Mouse (Mus musculus): ENCODE measurements at regions not wholly inside any gene's neighbourhood (a gene's known extent, or its start where the extent isn't known, plus 50 kb on each side); places are given as distances from the start of the nearest gene placed in this dataset.
A peak's percentile ranks its signal among the peaks of the same experiment; 100 is the strongest.

GRCm38 (mm10) chr8:26288163-26288562, 168.8 kb downstream of the Gm45692 start:
- WGBS, result 58% methylated on average over 4 of the region's 4 CpGs
- H3K4me3 ChIP-seq (replicated peaks; ENCODE audit: insufficient read depth, low read depth, low read length), result no peak overlapping the region
- no peak for TF ChIP-seq POLR2A (IDR thresholded peaks at IDR 0.05; ENCODE audit: borderline replicate concordance, insufficient read depth, low read length)

DNA sequence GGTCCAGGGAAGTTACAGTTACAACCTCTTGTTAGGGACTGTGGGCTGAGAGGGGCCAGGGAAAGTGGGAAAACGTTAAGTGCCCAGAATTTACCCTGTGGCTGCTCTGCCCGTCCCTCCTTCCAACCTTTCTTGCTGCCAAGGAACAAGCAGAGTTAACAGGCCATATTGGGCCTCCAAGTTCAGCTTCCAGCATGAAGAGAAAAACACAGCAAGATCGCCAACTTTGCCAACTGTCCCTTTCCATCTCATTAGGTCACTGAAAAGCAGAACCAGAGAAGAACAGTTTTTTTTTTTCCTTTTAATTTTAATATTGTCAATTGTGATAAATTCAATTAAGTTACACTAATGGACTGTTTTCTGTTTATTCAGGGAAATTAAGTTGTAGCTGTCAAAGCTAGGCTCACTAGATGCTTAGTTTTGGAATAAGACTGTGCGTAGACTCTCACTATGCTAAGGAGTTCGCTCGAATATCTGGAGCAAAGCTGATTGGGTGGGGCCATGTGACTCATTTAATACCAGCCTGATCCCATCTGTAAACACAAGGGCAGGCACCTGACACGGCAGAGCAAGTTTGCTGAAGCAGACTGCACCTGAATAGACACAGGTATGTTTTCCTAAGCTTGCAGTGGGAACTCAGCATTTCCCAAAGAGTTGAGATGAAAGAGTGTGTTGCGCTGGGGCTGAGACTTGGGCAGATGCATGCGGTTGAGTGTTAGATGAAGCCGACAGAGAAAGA, 178.9 kb downstream of the Gm45692 start:
- Histone ChIP-seq H3K4me1 (ENCODE audit: control insufficient read depth, insufficient read depth, low read length) (no peaks in the 10 kb centered on the region), H3K27ac (ENCODE audit: insufficient read depth, low read length) (no peak overlapping the region), H3K4me3 (replicated peaks; ENCODE audit: insufficient read depth, low read depth, low read length) (no peak overlapping the region), H3K27me3 (ENCODE audit: control insufficient read depth, insufficient read depth, low read length) (no peaks in the 10 kb centered on the region; the same call in 1 of the 2 replicates)
- 26% methylated on average over 10 of the region's 10 CpGs for WGBS
- peak in 1 of 2 experiments; percentile 6 for DNase-seq
- TF ChIP-seq POLR2A (IDR thresholded peaks at IDR 0.05; ENCODE audit: borderline replicate concordance, insufficient read depth, low read length), result no peak
- TF ChIP-seq CTCF (IDR thresholded peaks at IDR 0.05; ENCODE audit: borderline replicate concordance, insufficient read depth, low read depth, low read length), result no peak

More at GRCm38 (mm10) chr8:26288163-26288562, 168.8 kb downstream of the Gm45692 start:
- peaks cover 6% of the 10 kb centered on the region; the same call in 1 of the 2 replicates for H3K4me1 ChIP-seq (ENCODE audit: control insufficient read depth, insufficient read depth, low read length)
- DNase-seq, result no peak
- H3K27ac ChIP-seq (ENCODE audit: insufficient read depth, low read length), result no peak overlapping the region
- H3K27me3 ChIP-seq (ENCODE audit: control insufficient read depth, insufficient read depth, low read length), result no peaks in the 10 kb centered on the region

DNA sequence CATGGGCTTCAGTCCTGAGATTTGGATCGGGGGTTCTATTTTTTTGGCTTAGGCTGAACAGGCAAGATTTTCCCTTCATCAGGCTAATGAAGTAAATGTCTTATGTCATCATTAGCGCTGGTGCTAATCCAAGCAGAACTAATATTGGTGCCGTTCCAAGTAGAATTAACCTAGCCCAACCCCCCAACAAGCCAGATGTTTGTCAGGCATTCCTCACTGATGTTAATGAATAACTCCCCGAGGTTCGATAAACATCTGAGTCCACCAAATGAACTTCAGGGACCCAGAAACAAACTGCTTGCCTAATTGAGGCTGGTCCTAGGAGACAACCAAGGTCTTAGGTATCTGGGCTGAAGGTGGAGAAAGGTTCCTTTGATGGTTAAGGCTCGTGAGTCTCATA, 180.9 kb downstream of the Gm45692 start:
- TF ChIP-seq POLR2A (IDR thresholded peaks at IDR 0.05; ENCODE audit: borderline replicate concordance, insufficient read depth, low read length), result no peak
- TF ChIP-seq CTCF (IDR thresholded peaks at IDR 0.05; ENCODE audit: borderline replicate concordance, insufficient read depth, low read depth, low read length), result no peak
- Histone ChIP-seq H3K27ac (ENCODE audit: insufficient read depth, low read length) (no peak overlapping the region), H3K27me3 (ENCODE audit: control insufficient read depth, insufficient read depth, low read length) (no peaks in the 10 kb centered on the region; the same call in 1 of the 2 replicates), H3K4me1 (ENCODE audit: control insufficient read depth, insufficient read depth, low read length) (no peaks in the 10 kb centered on the region), H3K4me3 (replicated peaks; ENCODE audit: insufficient read depth, low read depth, low read length) (no peak overlapping the region)
- WGBS, result 18% methylated on average over 6 of the region's 6 CpGs
- no peak for DNase-seq

- DNase-seq, result no peak
- Histone ChIP-seq H3K27ac (ENCODE audit: insufficient read depth, low read length) (no peak overlapping the region), H3K4me1 (ENCODE audit: control insufficient read depth, insufficient read depth, low read length) (no peaks in the 10 kb centered on the region), H3K27me3 (ENCODE audit: control insufficient read depth, insufficient read depth, low read length) (no peaks in the 10 kb centered on the region; the same call in 1 of the 2 replicates), H3K4me3 (replicated peaks; ENCODE audit: insufficient read depth, low read depth, low read length) (no peak overlapping the region)
- WGBS, result 86% methylated on average over 4 of the region's 4 CpGs
- no peak for TF ChIP-seq POLR2A (IDR thresholded peaks at IDR 0.05; ENCODE audit: borderline replicate concordance, insufficient read depth, low read length)
- TF ChIP-seq CTCF (IDR thresholded peaks at IDR 0.05; ENCODE audit: borderline replicate concordance, insufficient read depth, low read depth, low read length), result no peak
Observed at GRCm38 (mm10) chr8:26301961-26302360, 182.6 kb downstream of the Gm45692 start.

GRCm38 (mm10) chr8:26304566-26304965, 185.2 kb downstream of the Gm45692 start:
- WGBS, result 56% methylated on average over 6 of the region's 6 CpGs

DNA sequence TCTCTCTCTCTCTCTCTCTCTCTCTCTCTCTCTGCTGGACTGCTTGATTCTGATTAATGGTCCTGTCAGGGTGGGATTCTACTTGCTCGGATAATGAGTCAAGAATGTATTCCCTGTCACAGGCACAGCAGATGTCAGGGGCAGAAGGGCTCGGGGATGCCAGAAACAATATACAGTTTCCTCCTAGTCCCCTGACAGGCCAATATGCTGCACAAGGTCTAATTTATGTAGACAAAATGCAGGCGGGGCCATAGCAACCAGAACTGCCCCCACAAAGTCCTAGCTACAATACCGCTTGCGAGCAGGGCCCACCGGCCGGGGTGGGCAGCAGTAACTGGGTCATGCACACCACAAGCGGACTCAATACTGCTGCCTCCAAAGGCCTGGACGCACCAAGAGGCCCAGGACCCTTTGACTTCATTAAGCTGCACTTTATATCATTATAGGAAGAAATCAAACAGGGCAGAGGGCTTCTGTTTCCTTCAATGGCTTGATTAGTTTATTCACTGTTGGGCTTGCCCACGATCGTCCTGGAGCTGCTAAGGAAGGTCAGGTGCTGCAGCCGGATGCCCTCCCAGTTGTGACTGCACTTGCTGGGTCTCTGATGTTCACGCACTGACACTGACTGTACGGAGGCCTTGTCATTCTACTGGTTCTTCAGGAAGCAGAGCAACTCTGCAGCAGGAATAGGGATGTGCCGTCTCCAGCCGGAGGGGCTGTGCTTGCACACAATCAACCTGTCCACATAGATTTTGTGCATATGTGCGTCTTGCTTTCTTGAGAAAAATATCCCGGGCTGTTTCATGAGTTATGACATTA, 185.9 kb downstream of the Gm45692 start:
- Histone ChIP-seq H3K27me3 (ENCODE audit: control insufficient read depth, insufficient read depth, low read length) (no peaks in the 10 kb centered on the region; the same call in 1 of the 2 replicates), H3K4me3 (replicated peaks; ENCODE audit: insufficient read depth, low read depth, low read length) (no peak overlapping the region), H3K4me1 (ENCODE audit: control insufficient read depth, insufficient read depth, low read length) (no peaks in the 10 kb centered on the region), H3K27ac (ENCODE audit: insufficient read depth, low read length) (no peak overlapping the region)
- DNase-seq, result no peak
- no peak for TF ChIP-seq POLR2A (IDR thresholded peaks at IDR 0.05; ENCODE audit: borderline replicate concordance, insufficient read depth, low read length)
- no peak for TF ChIP-seq CTCF (IDR thresholded peaks at IDR 0.05; ENCODE audit: borderline replicate concordance, insufficient read depth, low read depth, low read length)
- 51% methylated on average over 18 of the region's 18 CpGs for WGBS

More at GRCm38 (mm10) chr8:26304566-26304965, 185.2 kb downstream of the Gm45692 start:
- no peaks in the 10 kb centered on the region; the same call in 1 of the 2 replicates for H3K27me3 ChIP-seq (ENCODE audit: control insufficient read depth, insufficient read depth, low read length)
- H3K4me1 ChIP-seq (ENCODE audit: control insufficient read depth, insufficient read depth, low read length), result no peaks in the 10 kb centered on the region
- TF ChIP-seq CTCF (IDR thresholded peaks at IDR 0.05; ENCODE audit: borderline replicate concordance, insufficient read depth, low read depth, low read length), result no peak
- no peak for TF ChIP-seq POLR2A (IDR thresholded peaks at IDR 0.05; ENCODE audit: borderline replicate concordance, insufficient read depth, low read length)
- H3K4me3 ChIP-seq (replicated peaks; ENCODE audit: insufficient read depth, low read depth, low read length), result no peak overlapping the region
- no peak for DNase-seq
- no peak overlapping the region for H3K27ac ChIP-seq (ENCODE audit: insufficient read depth, low read length)

DNA sequence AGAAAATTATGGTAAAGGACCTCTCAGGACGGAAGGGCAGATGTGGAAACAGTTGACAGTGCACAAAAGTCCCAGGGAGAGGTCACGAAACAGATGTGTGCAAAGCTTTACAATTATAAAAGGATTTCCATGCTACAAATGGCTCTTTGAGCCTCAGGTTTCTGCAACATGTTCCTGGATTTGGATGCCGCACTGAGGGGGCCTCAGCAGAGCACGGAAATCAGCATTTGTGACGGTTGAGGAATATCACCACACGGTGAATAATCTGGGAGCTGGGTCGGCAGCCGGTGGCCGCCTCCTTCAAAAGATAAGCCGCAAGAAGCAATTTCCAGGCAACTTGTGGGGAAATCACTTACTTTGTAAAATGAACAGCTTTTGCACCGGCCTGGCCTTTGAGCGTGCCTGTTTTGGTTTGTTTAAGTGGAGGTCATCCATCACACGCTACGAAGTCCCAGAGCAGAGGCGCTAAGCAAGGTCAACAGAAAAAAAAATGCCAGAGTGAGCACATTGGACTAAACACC, 188.8 kb downstream of the Gm45692 start:
- H3K4me1 ChIP-seq (ENCODE audit: control insufficient read depth, insufficient read depth, low read length), result no peaks in the 10 kb centered on the region
- H3K27me3 ChIP-seq (ENCODE audit: control insufficient read depth, insufficient read depth, low read length), result no peaks in the 10 kb centered on the region
- no peak for DNase-seq
- no peak overlapping the region for H3K4me3 ChIP-seq (replicated peaks; ENCODE audit: insufficient read depth, low read depth, low read length)
- TF ChIP-seq CTCF (IDR thresholded peaks at IDR 0.05; ENCODE audit: borderline replicate concordance, insufficient read depth, low read depth, low read length) (no peak), POLR2A (IDR thresholded peaks at IDR 0.05; ENCODE audit: borderline replicate concordance, insufficient read depth, low read length) (no peak)
- WGBS, result 71% methylated on average over 15 of the region's 15 CpGs
- no peak overlapping the region for H3K27ac ChIP-seq (ENCODE audit: insufficient read depth, low read length)

Measured in cerebellum, adult 2 months (tissue).